Mouse (Mus musculus) mammary gland, adult 2 months (tissue): Measurements from ENCODE around the gene Sphk1. TPM values are rescaled to one million over a fixed set of nuclear protein-coding genes. Genes with fewer than 3 reads are reported as not detected.

Experiments
- polyA plus RNA-seq: library from polyadenylated mRNA; depleted of rRNA; stranded (reverse); fragments of >200 nt; gene quantifications from 2 replicates; pipeline ENCODE4 v1.2.3, GENCODE M21; 2012; ENCODE audit warnings: low replicate concordance; rRNA removed

Gene Sphk1
- polyA plus RNA-seq = 7.0 and 7.6 TPM in 2 replicates

GRCm38 (mm10) chr11:116530187-116531147 lies at the start of gene Sphk1:
TSS of gene Sphk1 (plus strand) at chr11:116530925.

GRCm38 (mm10) chr11:116493795-116494252 lies 36.9 kb upstream of the Sphk1 start, which contains the start of gene Prpsap1:
TSS of gene Prpsap1 (minus strand) at chr11:116494202.

GRCm38 (mm10) chr11:116581376-116581814 lies 50.7 kb downstream of the Sphk1 start, which contains the start of gene Ube2o:
TSS of gene Ube2o (minus strand) at chr11:116581447.

Other genes starting within 250 kb of the Sphk1 start
- 0.06 and 0.19 TPM in 2 replicates for gene Galr2, start 250.0 kb upstream of the Sphk1 start, polyA plus RNA-seq
- 27.4 and 47.5 TPM in 2 replicates for gene Exoc7, start 223.7 kb upstream of the Sphk1 start, polyA plus RNA-seq
- 1.7 and 4.5 TPM in 2 replicates for gene Foxj1, start 195.5 kb upstream of the Sphk1 start, polyA plus RNA-seq
- gene Rnf157, start 117.9 kb upstream of the Sphk1 start, polyA plus RNA-seq = 7.3 TPM in 2 replicates
- 98.8 and 178 TPM in 2 replicates for gene Ubald2, start 96.8 kb upstream of the Sphk1 start, polyA plus RNA-seq
- gene Qrich2, start 64.7 kb upstream of the Sphk1 start, polyA plus RNA-seq = 0.27 and 0.59 TPM in 2 replicates
- gene Prpsap1, start 36.7 kb upstream of the Sphk1 start, polyA plus RNA-seq = 72.4 and 102 TPM in 2 replicates
- 20.3 and 21.6 TPM in 2 replicates for gene Ube2o, start 50.5 kb downstream of the Sphk1 start, polyA plus RNA-seq
- gene Aanat, start 55.5 kb downstream of the Sphk1 start, polyA plus RNA-seq = not detected in 2 replicates
- gene Rhbdf2, start 96.1 kb downstream of the Sphk1 start, polyA plus RNA-seq = 51.0 and 65.9 TPM in 2 replicates
- 1.5 and 2.2 TPM in 2 replicates for gene Prcd, start 122.6 kb downstream of the Sphk1 start, polyA plus RNA-seq
- gene Cygb, start 123.4 kb downstream of the Sphk1 start, polyA plus RNA-seq = 58.5 and 87.0 TPM in 2 replicates
- 0.14 and 0.27 TPM in 2 replicates for gene St6galnac1, start 244.6 kb downstream of the Sphk1 start, polyA plus RNA-seq